Mouse (Mus musculus): ENCODE data around the gene Il4i1.

DNA sequence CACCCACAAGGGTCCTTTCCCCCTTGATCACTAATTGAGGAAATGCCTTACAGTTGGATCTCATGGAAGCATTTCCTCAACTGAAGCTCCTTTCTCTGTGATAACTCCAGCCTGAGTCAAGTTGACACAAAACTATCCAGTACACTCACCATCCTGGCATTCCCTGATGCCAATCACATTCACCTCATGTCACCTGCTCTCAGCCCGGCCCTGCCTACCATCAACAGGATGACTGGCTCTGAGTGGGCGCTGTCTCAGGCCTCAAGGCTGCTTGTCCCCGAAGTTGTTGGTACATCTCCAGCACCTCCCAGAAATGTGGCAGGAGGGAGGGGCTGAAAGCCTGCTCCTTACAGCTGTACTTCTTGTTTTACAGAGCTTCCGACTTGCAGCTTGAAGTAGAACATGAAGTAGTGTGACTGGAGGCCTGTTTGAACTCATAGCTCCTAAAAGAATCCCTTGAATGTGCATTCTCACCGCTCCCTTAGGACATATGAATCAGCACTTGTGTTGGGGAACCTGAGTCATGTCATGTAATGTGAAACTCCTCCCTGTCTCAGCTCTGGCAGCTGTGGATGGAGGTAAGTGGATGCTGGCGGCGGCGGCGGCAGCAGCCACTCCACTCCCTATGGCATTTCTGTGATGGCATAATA is 39.2 kb upstream of the Il4i1 start:
- TF ChIP-seq CTCF (conservative IDR thresholded peaks at IDR 0.05; ENCODE audit: low read length) (no peak), POU5F1 (IDR thresholded peaks at IDR 0.05; ENCODE audit: borderline replicate concordance, low read length) (no peak), NANOG (IDR thresholded peaks at IDR 0.05; ENCODE audit: borderline replicate concordance, low read length) (no peak)
